Mouse (Mus musculus) liver, embryonic 14.5 days (tissue): ENCODE results near the gene Cyp11a1. TPM values are rescaled to one million over a fixed set of nuclear protein-coding genes. Genes with fewer than 3 reads are reported as not detected.

Experiments
- ATAC-seq: fragments of 200-750 bp; cut with Nextera tagmentation; 2 replicates; pipeline ENCODE4 v1.8.0; 2017; ENCODE audit warnings: moderate number of reproducible peaks, mild to moderate bottlenecking, moderate library complexity; ENCODE audit not compliant: insufficient read depth
- DNase-seq, 3 experiments: peaks; one replicate each; pipeline ENCODE4 v3.0.0-alpha.2; 2012 to 2013; ENCODE audit warnings: low read depth in 3 of 3, low spot score in 3 of 3
- H3K27ac ChIP-seq: fragments of 300-500 bp; sonication (generic); 2 replicates; pipeline ENCODE4 v1.5.1; 2014; ENCODE audit warnings: moderate library complexity, mild to moderate bottlenecking, control low read depth, inconsistent platforms
- H3K27me3 ChIP-seq: fragments of 300-500 bp; sonication (generic); 2 replicates; pipeline ENCODE4 v1.6.1; 2014; ENCODE audit warnings: mild to moderate bottlenecking, low read length, moderate library complexity; ENCODE audit not compliant: control insufficient read depth, insufficient read depth
- H3K36me3 ChIP-seq: fragments of 300-500 bp; sonication (generic); replicated peaks from 2 replicates; pipeline ENCODE4 v1.6.1; 2014; ENCODE audit warnings: low read depth; ENCODE audit not compliant: control insufficient read depth, insufficient read depth
- H3K4me1 ChIP-seq, 2 experiments: fragments of 200-500 bp in 1 of 2; fragments of 300-500 bp in 1 of 2; sonication (generic) in 1 of 2; replicated peaks; 2 replicates each; pipeline ENCODE4 v1.6.1; 2012 to 2014; ENCODE audit warnings: antibody characterized with exemption in 1 of 2, inconsistent platforms in 1 of 2, low read length in 1 of 2; ENCODE audit not compliant: control insufficient read depth in 2 of 2, insufficient read depth in 2 of 2
- H3K4me2 ChIP-seq: fragments of 300-500 bp; sonication (generic); 2 replicates; pipeline ENCODE4 v1.6.1; 2014; ENCODE audit warnings: low read depth, mild to moderate bottlenecking, control low read depth, moderate library complexity
- H3K4me3 ChIP-seq, 2 experiments: fragments of 200-500 bp in 1 of 2; fragments of 300-500 bp in 1 of 2; sonication (generic) in 1 of 2; 2 replicates each; pipeline ENCODE4 v1.5.1; 2012 to 2014; ENCODE audit warnings: low read depth in 2 of 2, low read length in 2 of 2, mild to moderate bottlenecking in 2 of 2, control low read depth in 1 of 2, inconsistent platforms in 1 of 2, moderate library complexity in 1 of 2; ENCODE audit not compliant: insufficient read depth in 1 of 2
- H3K9ac ChIP-seq: fragments of 300-500 bp; sonication (generic); replicated peaks from 2 replicates; pipeline ENCODE4 v1.6.1; 2014; ENCODE audit warnings: mild to moderate bottlenecking, control low read depth, moderate library complexity
- H3K9me3 ChIP-seq: fragments of 300-500 bp; sonication (generic); 2 replicates; pipeline ENCODE4 v1.6.1; 2016; ENCODE audit warnings: low read length, mixed read lengths; ENCODE audit not compliant: control insufficient read depth
- CTCF ChIP-seq: IDR thresholded peaks from 2 replicates; pipeline ENCODE4 v1.5.1; 2016; ENCODE audit warnings: antibody characterized with exemption, low read depth, control low read depth
- EP300 ChIP-seq: IDR thresholded peaks from 2 replicates; pipeline ENCODE4 v1.6.1; 2016; ENCODE audit warnings: antibody characterized with exemption, low read depth
- WGBS: fragments of 180-500 bp; shearing (Covaris S2); extraction: QIAGEN DNeasy Blood & Tissue Kit; methylation state at CpG from one replicate; pipeline ENCODE4 v1.1.7; 2014; ENCODE audit not compliant: insufficient replicate concordance; 5-methylcytosine and 5-hydroxymethylcytosine counted together
- polyA plus RNA-seq, 2 experiments: library from polyadenylated mRNA; depleted of rRNA in 1 of 2; stranded (reverse) in 1 of 2; unstranded in 1 of 2; fragments of >200 nt; fragmentation: Nextera tagmentation in 1 of 2; extraction: Ambion mirVana in 1 of 2; gene quantifications; 2 replicates each; pipeline versions ENCODE4 v1.2.1 to v1.2.3; 2012 to 2014

Gene Cyp11a1
- polyA plus RNA-seq, 2 experiments = 0.37 to 0.55 TPM

DNA sequence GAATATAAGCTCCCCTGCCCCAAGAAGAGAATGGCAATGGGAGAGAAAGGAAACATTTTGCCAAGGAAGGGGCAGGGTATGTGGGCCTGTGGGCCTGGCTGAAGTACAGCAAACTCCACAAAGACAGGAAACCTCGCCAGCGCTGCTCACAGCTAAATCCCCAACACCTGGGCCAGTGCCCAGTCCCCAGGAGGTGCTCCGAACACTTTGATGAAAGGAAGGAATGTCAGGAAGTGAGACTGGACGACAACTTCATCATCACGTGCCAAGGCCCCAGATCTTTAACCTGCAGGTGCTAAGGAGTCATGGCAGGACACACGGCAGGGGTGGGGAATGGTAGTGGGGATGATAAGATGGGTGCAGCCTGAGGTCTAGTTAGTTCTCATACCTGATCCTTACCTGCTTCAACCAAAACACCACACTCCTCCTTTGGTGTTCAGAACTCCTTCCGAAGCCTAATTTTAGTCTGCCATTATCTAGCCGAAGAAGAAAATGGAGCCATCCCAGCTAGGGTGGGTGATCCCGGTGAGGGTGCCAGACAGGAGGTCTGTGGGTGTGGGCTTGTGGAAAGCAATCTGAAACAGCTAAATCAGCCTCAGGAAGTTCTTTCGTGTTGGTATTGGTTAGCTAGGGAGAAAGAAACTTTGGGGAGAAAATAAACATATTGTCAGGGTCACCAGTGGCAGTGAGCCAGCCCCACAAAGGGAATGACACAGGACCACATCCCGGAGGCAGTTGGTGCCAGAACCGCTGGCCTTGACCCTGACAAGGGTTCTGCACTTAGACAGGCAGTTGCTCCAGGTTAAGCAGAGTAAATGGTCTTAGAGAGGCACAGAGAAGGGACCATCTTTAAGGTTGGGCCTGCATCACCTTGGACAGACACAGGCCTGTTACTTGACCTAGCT lies 40.7 kb upstream of the Cyp11a1 start:
- no peak overlapping the region for H3K4me3 ChIP-seq
- 57% methylated on average over 12 of the region's 12 CpGs for WGBS
- no peak overlapping the region for H3K4me2 ChIP-seq
- no peak overlapping the region for H3K9ac ChIP-seq
- no peaks in the 10 kb centered on the region for H3K27me3 ChIP-seq
- H3K36me3 ChIP-seq = no peaks in the 10 kb centered on the region
- H3K9me3 ChIP-seq = no peaks in the 10 kb centered on the region
- no peak for ATAC-seq
- H3K27ac ChIP-seq = no peak overlapping the region
- no peaks in the 10 kb centered on the region; a peak in 1 of 4 replicates for H3K4me1 ChIP-seq
- TF ChIP-seq EP300 (no peak), CTCF (no peak)
- no peak for DNase-seq

DNA sequence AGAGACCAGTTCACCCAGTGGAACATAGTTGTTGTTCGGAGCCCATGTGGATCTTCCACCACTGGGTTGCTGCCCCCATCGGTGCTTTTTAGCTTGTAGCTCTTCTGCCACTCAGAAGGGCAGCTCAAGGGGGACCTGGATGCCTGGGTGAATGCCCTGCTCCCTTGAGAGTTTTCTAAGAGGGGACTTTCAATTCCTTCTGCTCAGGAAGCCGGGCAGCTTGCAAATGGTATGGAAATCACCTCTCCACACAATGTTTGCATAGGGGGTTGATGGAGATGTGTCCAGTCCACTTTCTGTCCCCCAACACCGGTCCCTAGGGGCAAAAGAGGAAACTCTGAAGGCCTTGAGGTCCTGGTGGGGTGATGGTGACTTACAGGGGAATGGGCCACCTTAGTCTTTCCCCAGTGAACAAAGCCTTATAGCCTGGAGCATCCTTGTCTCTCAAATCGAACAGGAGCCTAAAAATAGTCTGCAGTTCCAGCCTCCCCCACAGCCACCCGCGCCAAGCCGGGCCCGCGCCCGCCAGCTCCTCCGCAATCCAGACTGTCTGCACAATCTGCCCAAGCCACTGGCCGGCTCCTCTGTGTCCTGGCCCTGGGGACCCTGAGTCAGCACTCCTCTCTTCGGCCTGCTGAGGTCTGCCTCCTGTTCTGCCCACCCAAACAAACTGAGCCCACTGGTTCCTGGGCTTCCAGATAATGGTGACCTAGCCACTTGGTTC lies 38.8 kb upstream of the Cyp11a1 start:
- no peak for ATAC-seq
- Histone ChIP-seq H3K4me2 (no peak overlapping the region), H3K27ac (no peak overlapping the region), H3K36me3 (no peaks in the 10 kb centered on the region), H3K27me3 (no peaks in the 10 kb centered on the region), H3K9me3 (no peaks in the 10 kb centered on the region), H3K4me3 (no peak overlapping the region), H3K4me1 (no peaks in the 10 kb centered on the region; a peak in 1 of 4 replicates), H3K9ac (no peak overlapping the region)
- DNase-seq = no peak
- 59% methylated on average over 14 of the region's 14 CpGs for WGBS
- no peak for TF ChIP-seq EP300

DNA sequence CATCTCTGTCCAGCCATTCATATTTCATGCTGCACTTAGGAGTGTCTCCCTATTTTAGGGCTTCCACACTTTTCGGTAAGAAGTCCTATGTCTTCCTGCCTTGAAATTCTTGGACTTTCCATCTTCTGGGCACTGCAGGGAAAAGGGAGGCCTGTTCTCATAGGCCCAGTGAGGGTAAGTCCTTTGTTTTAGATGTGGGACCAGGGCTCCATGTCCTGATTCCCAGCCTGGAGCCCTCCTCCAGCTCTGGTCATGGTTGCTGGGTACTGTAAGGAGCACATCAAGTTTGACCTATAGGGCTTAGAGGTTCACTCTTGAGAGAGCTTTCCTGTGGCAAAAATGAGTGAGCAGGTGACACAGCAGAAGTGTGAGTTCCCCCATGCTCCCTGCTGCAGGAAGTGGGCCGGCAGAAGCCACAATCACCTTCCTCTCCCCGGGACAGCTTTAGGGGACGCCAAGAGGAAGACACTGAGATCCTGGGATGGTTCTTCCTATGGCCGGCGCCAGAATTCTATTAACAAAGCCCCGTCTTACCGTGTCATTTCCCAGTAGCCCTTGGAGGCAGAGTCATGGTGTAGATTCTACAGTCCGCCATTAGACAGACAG lies 37.9 kb upstream of the Cyp11a1 start:
- DNase-seq (no peak), ATAC-seq (no peak)
- TF ChIP-seq EP300 (no peak), CTCF (no peak)
- H3K4me1 ChIP-seq = peaks cover 0 to 4% of the 10 kb centered on the region in 2 experiments; a peak in 2 of 4 replicates
- no peak overlapping the region for H3K4me2 ChIP-seq
- H3K36me3 ChIP-seq = no peaks in the 10 kb centered on the region
- WGBS = 34% methylated on average over 9 of the region's 9 CpGs
- no peak overlapping the region for H3K27ac ChIP-seq
- H3K4me3 ChIP-seq = no peak overlapping the region
- H3K9ac ChIP-seq = no peak overlapping the region
- H3K9me3 ChIP-seq = no peaks in the 10 kb centered on the region
- no peaks in the 10 kb centered on the region for H3K27me3 ChIP-seq

DNA sequence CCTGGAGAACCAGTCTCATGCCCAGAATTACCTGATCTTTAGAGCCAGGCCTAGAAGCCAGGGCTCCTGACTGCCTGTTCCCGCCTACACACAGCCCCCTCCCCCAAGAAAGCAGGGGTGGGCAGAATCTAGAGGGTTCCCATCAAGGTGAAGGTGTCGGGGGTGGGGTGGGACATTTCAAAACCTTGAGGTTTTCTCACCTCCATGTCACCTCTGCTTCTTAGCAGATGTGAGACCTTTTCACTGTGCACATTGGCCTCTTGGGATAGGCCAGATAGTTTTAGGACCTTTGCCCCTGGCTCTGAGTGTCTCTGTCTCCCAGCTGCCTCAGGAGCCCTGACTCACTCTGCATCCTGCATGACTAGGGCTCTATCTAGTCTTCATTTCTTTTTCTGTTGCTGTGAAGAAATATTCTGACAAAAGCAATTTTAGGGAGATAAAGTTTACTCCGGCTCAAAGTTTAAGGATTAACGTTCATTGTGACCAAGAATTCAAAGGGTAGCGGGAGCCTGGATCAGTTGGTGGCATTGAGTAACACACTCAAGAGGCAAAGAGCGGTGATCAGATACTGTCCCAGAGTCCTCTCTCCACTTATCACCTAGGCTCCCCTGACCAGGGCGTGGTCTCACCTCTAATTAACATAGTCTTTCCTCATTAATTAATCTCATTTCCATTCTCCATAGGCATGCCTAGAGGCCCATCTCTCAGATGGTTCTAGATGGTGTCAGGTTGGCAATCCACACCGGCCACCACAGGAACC lies 37.2 kb upstream of the Cyp11a1 start:
- H3K4me3 ChIP-seq = no peak overlapping the region
- WGBS = 57% methylated on average over 8 of the region's 8 CpGs
- H3K36me3 ChIP-seq = no peaks in the 10 kb centered on the region
- peaks cover 0 to 4% of the 10 kb centered on the region in 2 experiments; a peak in 2 of 4 replicates for H3K4me1 ChIP-seq
- TF ChIP-seq EP300 = no peak
- TF ChIP-seq CTCF = no peak
- no peak overlapping the region for H3K9ac ChIP-seq
- H3K4me2 ChIP-seq = no peak overlapping the region
- ATAC-seq (no peak), DNase-seq (no peak)
- no peaks in the 10 kb centered on the region for H3K9me3 ChIP-seq
- H3K27ac ChIP-seq = no peak overlapping the region
- no peaks in the 10 kb centered on the region for H3K27me3 ChIP-seq
